8 mouse cellular contexts compared by ENCODE assay signal in the genomic region with DNA sequence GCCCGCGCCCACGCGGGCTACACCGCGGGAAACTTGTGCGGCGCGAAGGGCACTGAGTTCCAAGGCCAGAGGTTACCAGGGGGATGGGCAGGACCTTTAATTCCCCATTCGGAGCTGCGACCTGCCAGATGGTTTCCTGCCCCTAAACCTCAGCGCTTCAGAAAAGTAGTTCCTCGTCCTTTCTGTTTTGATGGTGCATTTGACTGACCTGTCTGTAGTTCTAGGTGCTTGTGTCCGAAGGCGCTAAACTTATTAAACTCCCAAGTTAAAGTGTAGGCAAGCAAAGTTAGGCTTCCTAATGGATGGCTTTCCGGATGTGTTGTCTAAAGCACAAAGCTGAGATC. TPM values are rescaled to one million over a fixed set of nuclear protein-coding genes. Genes with fewer than 3 reads are reported as not detected.
DNase-seq lines count a peak whose midpoint lies in the region; ATAC-seq lines count a peak whose summit lies in the region.

No protein-coding gene starts in this region.

- H3K4me3 ChIP-seq in lung, embryonic 15.5 days = peak overlapping the region; percentile 93
- H3K4me3 ChIP-seq in embryonic facial prominence, embryonic 13.5 days = peak overlapping the region; percentile 82
- H3K4me3 ChIP-seq in kidney, embryonic 16.5 days (ENCODE audit: low read length) = peak overlapping the region; percentile 85
- H3K4me3 ChIP-seq in neural tube, embryonic 15.5 days (replicated peaks) = peak overlapping the region; percentile 82

- under 1% methylated on average over 16 of the region's 16 CpGs for WGBS in lung, embryonic 15.5 days
- under 1% methylated on average over 16 of the region's 16 CpGs for WGBS in embryonic facial prominence, embryonic 13.5 days
- 0% methylated on average over 16 of the region's 16 CpGs for WGBS in kidney, embryonic 16.5 days
- WGBS in neural tube, embryonic 15.5 days = under 1% methylated on average over 16 of the region's 16 CpGs

- peak overlapping the region; percentile 81 for H3K9ac ChIP-seq in lung, embryonic 15.5 days
- H3K9ac ChIP-seq in embryonic facial prominence, embryonic 13.5 days = peak overlapping the region; percentile 85
- peak overlapping the region; percentile 91 for H3K9ac ChIP-seq in kidney, embryonic 16.5 days (replicated peaks; ENCODE audit: low read length)
- H3K9ac ChIP-seq in neural tube, embryonic 15.5 days (replicated peaks) = peak overlapping the region; percentile 94

- DNase-seq in lung, postnatal 4 days = no peak
- DNase-seq in left cerebral cortex, adult 8-10 months (ENCODE audit: low spot score in 2 of 2) = no peak

- no peak for ATAC-seq in lung, embryonic 15.5 days (ENCODE audit: borderline replicate concordance, extremely low read depth, low FRiP score, low TSS enrichment)
- no peak for ATAC-seq in embryonic facial prominence, embryonic 13.5 days (ENCODE audit: insufficient number of reproducible peaks, insufficient read depth, low FRiP score, low TSS enrichment, low read depth)
- no peak for ATAC-seq in kidney, embryonic 16.5 days (ENCODE audit: low FRiP score, low TSS enrichment)
- ATAC-seq in neural tube, embryonic 15.5 days (ENCODE audit: low FRiP score) = no peak
- ATAC-seq in inflammation-experienced regulatory T-cells, adult 6 months = no peak
- no peak for ATAC-seq in CD4-positive, CD25-positive, alpha-beta regulatory T cell, adult 4 months

- H3K27me3 ChIP-seq in lung, embryonic 15.5 days = no peaks in the 10 kb centered on the region; the same call in 1 of the 2 replicates
- peaks cover 8% of the 10 kb centered on the region; the same call in 1 of the 2 replicates for H3K27me3 ChIP-seq in embryonic facial prominence, embryonic 13.5 days
- H3K27me3 ChIP-seq in kidney, embryonic 16.5 days (ENCODE audit: insufficient read depth, low read length) = no peaks in the 10 kb centered on the region
- H3K27me3 ChIP-seq in neural tube, embryonic 15.5 days (replicated peaks) = no peaks in the 10 kb centered on the region

- peak overlapping the region; percentile 94 for H3K27ac ChIP-seq in lung, embryonic 15.5 days
- H3K27ac ChIP-seq in embryonic facial prominence, embryonic 13.5 days = peak overlapping the region; percentile 81; the same call in 1 of the 2 replicates
- peak overlapping the region; percentile 93 for H3K27ac ChIP-seq in kidney, embryonic 16.5 days (ENCODE audit: low read length)
- H3K27ac ChIP-seq in neural tube, embryonic 15.5 days (replicated peaks) = peak overlapping the region; percentile 92

- H3K4me1 ChIP-seq in lung, embryonic 15.5 days = peaks cover 60% of the 10 kb centered on the region
- H3K4me1 ChIP-seq in embryonic facial prominence, embryonic 13.5 days = peaks cover 22% of the 10 kb centered on the region
- peaks cover 33% of the 10 kb centered on the region for H3K4me1 ChIP-seq in kidney, embryonic 16.5 days (ENCODE audit: insufficient read depth, low read length)
- peaks cover 35% of the 10 kb centered on the region for H3K4me1 ChIP-seq in neural tube, embryonic 15.5 days

- no peaks in the 10 kb centered on the region for H3K36me3 ChIP-seq in lung, embryonic 15.5 days
- H3K36me3 ChIP-seq in embryonic facial prominence, embryonic 13.5 days = 0 out of 2 replicates have a peak, but pooled peaks cover 3% of the 10 kb centered on the region
- H3K36me3 ChIP-seq in kidney, embryonic 16.5 days (ENCODE audit: insufficient read depth, low read length) = no peaks in the 10 kb centered on the region
- H3K36me3 ChIP-seq in neural tube, embryonic 15.5 days = no peaks in the 10 kb centered on the region

- H3K9me3 ChIP-seq in lung, embryonic 15.5 days = no peaks in the 10 kb centered on the region
- no peaks in the 10 kb centered on the region for H3K9me3 ChIP-seq in embryonic facial prominence, embryonic 13.5 days
- H3K9me3 ChIP-seq in kidney, embryonic 16.5 days (ENCODE audit: low read length) = no peaks in the 10 kb centered on the region
- H3K9me3 ChIP-seq in neural tube, embryonic 15.5 days (replicated peaks) = no peaks in the 10 kb centered on the region

- H3K4me2 ChIP-seq in lung, embryonic 15.5 days = peak overlapping the region; percentile 88
- peak overlapping the region; percentile 96 for H3K4me2 ChIP-seq in embryonic facial prominence, embryonic 13.5 days
- H3K4me2 ChIP-seq in kidney, embryonic 16.5 days (replicated peaks; ENCODE audit: low read depth, low read length) = peak overlapping the region; percentile 92
- H3K4me2 ChIP-seq in neural tube, embryonic 15.5 days = peak overlapping the region; percentile 94

RNA-seq across cellular contexts. Expression of a gene that starts 39.5 kb away (rescaled TPM):
- 22.7 and 24.1 TPM in 2 replicates for polyA plus RNA-seq in lung, embryonic 15.5 days (2015; fragmentation: Nextera tagmentation; extraction: Ambion mirVana)
- polyA plus RNA-seq in embryonic facial prominence, embryonic 13.5 days (2015; fragmentation: Nextera tagmentation; extraction: Ambion mirVana) = 13.6 and 18.7 TPM in 2 replicates
- 23.7 and 24.8 TPM in 2 replicates for polyA plus RNA-seq in kidney, embryonic 16.5 days (2015; fragmentation: Nextera tagmentation; extraction: Ambion mirVana)
- polyA plus RNA-seq in neural tube, embryonic 15.5 days (2015; fragmentation: Nextera tagmentation; extraction: Ambion mirVana) = 18.8 and 22.1 TPM in 2 replicates
- under 1 TPM in 2 of 3 experiments, not detected in 1; 0.12 to 0.23 TPM for polyA plus RNA-seq in inflammation-experienced regulatory T-cells, adult 6 months (2017; shearing (Covaris generic))
- polyA plus RNA-seq in CD4-positive, CD25-positive, alpha-beta regulatory T cell, adult 4 months (2017; shearing (Covaris generic)) = under 1 TPM; 0.06 to 0.16 TPM
- total RNA-seq in left cerebral cortex, adult 8-10 months (2022) = 10 to 100 TPM; 42.3 to 53.0 (median 44.8) TPM

Comparison
In these comparisons a context has a peak if more than half of its experiments do, and no peak if none do; other contexts are left out.
1. RNA of a gene that starts 39.5 kb away (polyA plus RNA-seq): 22.7 to 24.1 TPM in lung, embryonic 15.5 days, 23.7 to 24.8 TPM in kidney, embryonic 16.5 days, 18.8 to 22.1 TPM in neural tube, embryonic 15.5 days and 13.6 to 18.7 TPM in embryonic facial prominence, embryonic 13.5 days; 0.06 to 0.16 TPM in CD4-positive, CD25-positive, alpha-beta regulatory T cell, adult 4 months and 0.12 to 0.23 TPM in inflammation-experienced regulatory T-cells, adult 6 months; every median in the first group is over 10 times any median in the second.
2. Peak in every context shown above with its lines, with median percentiles within 50 percentile points of each other: H3K27ac ChIP-seq, H3K4me2 ChIP-seq, H3K4me3 ChIP-seq and H3K9ac ChIP-seq.